Mouse (Mus musculus): ENCODE measurements around the gene Greb1.

DNA sequence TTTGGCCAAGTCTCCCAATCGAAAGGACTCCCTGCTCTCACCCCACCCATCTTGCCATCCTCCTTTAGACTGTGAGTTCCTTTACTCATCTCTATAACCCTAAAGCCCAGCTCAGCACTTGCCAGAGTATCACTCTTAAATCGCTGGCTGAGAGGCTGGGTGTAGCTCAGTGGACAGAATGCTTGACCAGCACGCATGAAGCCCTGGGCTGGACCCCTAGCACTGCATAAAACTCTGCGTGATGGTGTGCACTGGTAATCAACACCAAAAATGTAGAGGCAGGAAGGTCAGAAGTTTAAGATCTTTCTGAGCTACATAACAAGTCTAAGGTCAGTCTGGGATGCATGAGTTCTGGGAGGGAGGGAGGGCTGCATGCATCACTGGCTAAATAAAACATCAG lies 26.1 kb downstream of the Greb1 start:
- no peak for TF ChIP-seq CTCF (IDR thresholded peaks at IDR 0.05; ENCODE audit: low read depth, low read length)
- no peak for TF ChIP-seq GATA1 (IDR thresholded peaks at IDR 0.05; ENCODE audit: borderline replicate concordance, low read length)
- TF ChIP-seq GATA2 (IDR thresholded peaks at IDR 0.05; ENCODE audit: borderline replicate concordance, low read depth, low read length): no peak
- no peak for TF ChIP-seq POLR2AphosphoS5 (IDR thresholded peaks at IDR 0.05; ENCODE audit: insufficient replicate concordance, low read depth, low read length)

Data from G1E (cell line).